Mouse (Mus musculus): ENCODE results near the gene Pla2g2f.

The Pla2g2f gene

GRCm38 (mm10) chr4:138757416-138757815 is at the start of gene Pla2g2f:
Pla2g2f (minus strand) TSS chr4:138757626.
- no peak for DNase-seq (ENCODE audit: low read depth)

- DNase-seq (ENCODE audit: low read depth): no peak
These were observed 49.6 kb upstream of the Pla2g2f start for GRCm38 (mm10) chr4:138806920-138807541.

DNA sequence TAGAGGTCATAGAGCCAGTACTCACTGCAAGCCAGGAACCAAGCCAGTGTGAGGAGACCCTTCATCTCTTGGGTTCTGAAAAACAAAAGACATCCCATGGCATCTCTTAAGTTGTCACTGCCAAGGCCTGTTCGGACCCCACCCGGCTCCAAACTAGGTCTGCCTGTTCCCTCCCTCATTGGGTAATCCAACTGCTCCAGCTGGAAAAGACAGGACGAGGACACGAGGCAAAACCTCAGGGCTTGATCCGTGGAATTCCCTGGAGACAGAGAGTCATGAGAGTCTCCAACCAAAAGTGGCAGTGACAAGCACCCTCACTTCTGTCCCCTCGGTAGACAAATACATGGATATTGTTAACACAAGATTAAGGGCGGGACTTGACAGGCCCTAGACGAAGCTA is 48.7 kb upstream of the Pla2g2f start:
- DNase-seq (ENCODE audit: low read depth): no peak

- DNase-seq (ENCODE audit: low read depth): no peak
These were observed 47.8 kb upstream of the Pla2g2f start for GRCm38 (mm10) chr4:138805248-138805647.

- no peak for DNase-seq (ENCODE audit: low read depth)
These were observed 45.5 kb upstream of the Pla2g2f start for GRCm38 (mm10) chr4:138802917-138803316.

DNA sequence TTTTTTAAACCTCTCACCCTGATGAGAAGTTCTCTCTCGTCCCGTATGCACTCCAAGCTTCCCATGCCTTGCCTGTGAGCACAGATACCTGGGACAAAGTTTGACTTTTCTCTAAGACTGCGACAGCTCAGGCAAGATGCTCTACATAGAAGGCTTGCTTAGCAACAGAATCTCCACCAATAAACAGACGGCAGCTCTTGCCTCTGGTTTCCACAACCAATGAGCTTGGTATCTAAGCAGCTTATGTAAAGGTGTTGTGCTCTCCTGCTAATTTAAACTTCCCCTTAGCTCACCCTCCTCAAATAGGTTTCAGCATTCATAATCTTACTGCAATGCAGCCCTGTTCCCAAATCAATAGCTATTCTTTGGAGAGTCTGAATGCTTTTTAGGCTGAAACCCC is 44.2 kb upstream of the Pla2g2f start:
- DNase-seq (ENCODE audit: low read depth): no peak

GRCm38 (mm10) chr4:138800134-138800744 is 42.8 kb upstream of the Pla2g2f start:
- DNase-seq (ENCODE audit: low read depth): no peak

- no peak for DNase-seq (ENCODE audit: low read depth)
These were observed 39.8 kb upstream of the Pla2g2f start for GRCm38 (mm10) chr4:138797217-138797570.

- DNase-seq (ENCODE audit: low read depth): no peak
These were observed 39.2 kb upstream of the Pla2g2f start for GRCm38 (mm10) chr4:138796513-138797216.

DNA sequence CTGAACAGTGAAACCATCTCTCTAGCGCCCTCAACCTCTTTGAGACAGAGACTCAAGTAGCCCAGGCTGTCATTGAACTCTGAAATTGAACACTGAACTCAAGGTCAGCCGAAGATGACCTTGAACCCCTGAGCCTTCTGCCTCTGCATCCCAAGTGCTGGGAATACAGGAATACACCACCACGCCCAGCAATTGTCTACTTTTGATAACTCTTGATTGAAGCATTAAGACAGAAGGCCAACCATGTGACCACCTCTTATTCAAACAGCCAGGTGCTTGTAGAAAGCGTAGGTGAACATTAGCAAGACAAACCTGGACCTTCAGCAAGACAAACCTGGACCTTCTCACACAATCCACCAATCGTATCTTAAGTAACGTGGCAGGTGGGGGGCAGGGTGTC is 36.9 kb upstream of the Pla2g2f start:
- DNase-seq (ENCODE audit: low read depth): no peak

GRCm38 (mm10) chr4:138793276-138793675 is 35.9 kb upstream of the Pla2g2f start:
- DNase-seq (ENCODE audit: low read depth): no peak

DNA sequence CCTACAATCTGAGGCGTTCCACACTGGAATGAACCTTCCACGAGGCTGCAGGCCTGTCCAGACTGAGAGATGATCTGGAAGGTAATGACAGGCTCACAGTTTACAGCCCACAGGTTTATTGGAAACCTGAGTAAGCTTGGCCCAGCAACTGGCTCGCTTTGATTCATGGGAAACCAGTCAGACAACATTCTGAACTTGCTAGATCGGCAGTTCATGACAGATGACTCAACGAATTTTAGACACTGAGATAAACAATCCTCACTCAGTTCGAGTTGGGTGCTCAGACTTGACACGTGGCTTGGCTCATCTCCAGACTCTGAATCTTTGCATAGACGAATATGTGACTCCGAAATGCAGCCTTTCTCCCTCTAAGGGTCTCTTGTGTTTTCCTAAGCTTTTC is 35.2 kb upstream of the Pla2g2f start:
- no peak for DNase-seq (ENCODE audit: low read depth)

- DNase-seq (ENCODE audit: low read depth): no peak
These were observed 34.0 kb upstream of the Pla2g2f start for GRCm38 (mm10) chr4:138791452-138791851.

GRCm38 (mm10) chr4:138788381-138788780 is 31.0 kb upstream of the Pla2g2f start:
- DNase-seq (ENCODE audit: low read depth): no peak

DNA sequence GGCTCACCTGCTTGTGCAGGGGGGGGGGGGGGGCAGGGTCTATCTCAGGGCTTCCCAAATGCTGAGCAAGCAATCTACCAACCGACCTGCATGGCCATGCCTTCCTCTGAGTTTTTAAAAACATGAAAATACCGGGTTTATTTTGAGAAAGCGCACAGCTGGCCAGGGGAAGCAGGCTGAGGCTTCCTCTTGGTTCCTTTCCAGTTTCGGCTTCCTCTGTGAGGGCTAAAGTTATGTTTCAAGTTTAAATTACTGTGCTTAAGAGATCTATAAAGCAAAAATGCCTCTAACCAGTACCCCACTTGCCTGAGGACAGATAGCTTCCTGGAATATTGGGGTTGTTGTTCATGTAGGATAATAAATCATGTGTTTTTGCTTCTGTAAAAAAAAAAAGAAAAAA is 28.7 kb upstream of the Pla2g2f start:
- no peak for DNase-seq (ENCODE audit: low read depth)

DNA sequence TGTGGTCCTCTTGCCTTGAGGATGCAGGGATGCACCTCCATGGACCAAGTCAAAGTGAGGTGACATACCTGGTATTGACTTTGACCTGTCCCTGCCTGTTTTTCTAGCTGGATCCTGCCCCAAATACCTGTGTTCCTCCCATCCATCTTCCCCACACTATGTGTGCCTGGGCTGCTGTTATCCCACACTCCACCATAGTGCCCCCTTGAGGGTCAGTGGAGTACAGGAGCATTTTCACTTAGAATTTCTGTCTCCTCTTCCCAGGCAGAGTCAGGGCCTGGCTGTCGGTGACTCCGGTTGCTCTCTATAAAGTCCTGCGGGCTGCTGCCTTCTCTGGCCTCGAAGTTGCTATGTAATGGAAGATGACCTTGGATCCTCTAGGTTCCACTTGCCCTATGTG is 28.3 kb upstream of the Pla2g2f start:
- no peak for DNase-seq (ENCODE audit: low read depth)

- DNase-seq (ENCODE audit: low read depth): no peak
These were observed 24.7 kb upstream of the Pla2g2f start for GRCm38 (mm10) chr4:138782098-138782497.

- DNase-seq (ENCODE audit: low read depth): no peak
These were observed 22.9 kb upstream of the Pla2g2f start for GRCm38 (mm10) chr4:138780300-138780699.

GRCm38 (mm10) chr4:138777417-138778407 is 20.3 kb upstream of the Pla2g2f start:
- no peak for DNase-seq (ENCODE audit: low read depth)

- DNase-seq (ENCODE audit: low read depth): no peak
These were observed 18.0 kb upstream of the Pla2g2f start, which contains the start of gene Pla2g2d for GRCm38 (mm10) chr4:138775435-138775834. Pla2g2d (plus strand) TSS chr4:138775735.

GRCm38 (mm10) chr4:138772386-138772785 is 15.0 kb upstream of the Pla2g2f start:
- no peak for DNase-seq (ENCODE audit: low read depth)

DNA sequence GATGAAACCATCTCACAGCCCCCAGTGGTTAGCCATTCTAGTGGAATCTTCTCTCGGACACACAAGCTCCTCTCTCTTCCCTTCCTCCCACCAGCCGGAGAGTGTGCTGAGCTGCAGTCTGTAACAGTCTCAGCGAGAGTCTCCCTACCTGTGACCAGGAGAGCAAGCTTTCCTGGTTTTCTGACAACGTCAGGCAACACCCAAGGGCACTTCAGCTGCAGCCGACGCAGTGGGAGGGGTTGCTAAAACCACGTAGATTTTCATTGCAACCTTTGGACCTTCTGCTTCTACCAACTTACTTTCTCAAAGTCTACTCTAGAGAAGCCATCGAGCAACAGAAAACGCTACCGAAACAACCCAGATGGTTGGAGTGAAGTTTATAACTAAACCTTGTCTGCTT is 14.5 kb upstream of the Pla2g2f start:
- DNase-seq (ENCODE audit: low read depth): no peak

Data from naive thymus-derived CD4-positive, alpha-beta T cell, adult 2 months (primary cell).